Mouse (Mus musculus): ENCODE data around the gene Zfp622. TPM values are rescaled to one million over a fixed set of nuclear protein-coding genes. Genes with fewer than 3 reads are reported as not detected.

Gene Zfp622
- polyA plus RNA-seq, 1 experiment from 2014 or later, result 31.5 TPM

GRCm38 (mm10) chr15:25946482-25946881 is 37.7 kb upstream of the Zfp622 start:
- DNase-seq (ENCODE audit: low spot score) (no peak), ATAC-seq (replicated peaks; ENCODE audit: low FRiP score, low TSS enrichment, low read depth) (no peak)
- Histone ChIP-seq H3K27ac (ENCODE audit: low read depth) (no peak overlapping the region), H3K27me3 (replicated peaks; ENCODE audit: control insufficient read depth, insufficient read depth, low read length) (no peaks in the 10 kb centered on the region), H3K4me3 (ENCODE audit: low read depth, low read length) (no peak overlapping the region), H3K36me3 (ENCODE audit: control insufficient read depth, insufficient read depth, low read length) (no peaks in the 10 kb centered on the region), H3K9me3 (ENCODE audit: control insufficient read depth, low read length) (no peaks in the 10 kb centered on the region), H3K4me1 (replicated peaks; ENCODE audit: control insufficient read depth, insufficient read depth, low read length) (no peaks in the 10 kb centered on the region), H3K4me2 (ENCODE audit: low read length) (no peak overlapping the region), H3K9ac (ENCODE audit: low read length) (no peak overlapping the region)
- WGBS, result 92% methylated on average over 7 of the region's 7 CpGs

GRCm38 (mm10) chr15:25947383-25947782 is 36.8 kb upstream of the Zfp622 start:
- H3K4me1 ChIP-seq (replicated peaks; ENCODE audit: control insufficient read depth, insufficient read depth, low read length), result no peaks in the 10 kb centered on the region
- no peaks in the 10 kb centered on the region for H3K36me3 ChIP-seq (ENCODE audit: control insufficient read depth, insufficient read depth, low read length)
- ATAC-seq (replicated peaks; ENCODE audit: low FRiP score, low TSS enrichment, low read depth) (no peak), DNase-seq (ENCODE audit: low spot score) (no peak)
- 83% methylated on average over 8 of the region's 8 CpGs for WGBS
- H3K4me3 ChIP-seq (ENCODE audit: low read depth, low read length), result no peak overlapping the region
- H3K27ac ChIP-seq (ENCODE audit: low read depth), result no peak overlapping the region
- no peak overlapping the region for H3K4me2 ChIP-seq (ENCODE audit: low read length)
- H3K9me3 ChIP-seq (ENCODE audit: control insufficient read depth, low read length), result no peaks in the 10 kb centered on the region
- H3K27me3 ChIP-seq (replicated peaks; ENCODE audit: control insufficient read depth, insufficient read depth, low read length), result no peaks in the 10 kb centered on the region
- H3K9ac ChIP-seq (ENCODE audit: low read length), result no peak overlapping the region

GRCm38 (mm10) chr15:25948257-25949223 is 35.6 kb upstream of the Zfp622 start:
- H3K36me3 ChIP-seq (ENCODE audit: control insufficient read depth, insufficient read depth, low read length), result no peaks in the 10 kb centered on the region
- no peak overlapping the region for H3K4me3 ChIP-seq (ENCODE audit: low read depth, low read length)
- H3K4me1 ChIP-seq (replicated peaks; ENCODE audit: control insufficient read depth, insufficient read depth, low read length), result no peaks in the 10 kb centered on the region
- 77% methylated on average over 26 of the region's 26 CpGs for whole genome bisulfite sequencing
- H3K9me3 ChIP-seq (ENCODE audit: control insufficient read depth, low read length), result no peaks in the 10 kb centered on the region
- H3K27me3 ChIP-seq (replicated peaks; ENCODE audit: control insufficient read depth, insufficient read depth, low read length), result no peaks in the 10 kb centered on the region
- no peak overlapping the region for H3K4me2 ChIP-seq (ENCODE audit: low read length)
- no peak overlapping the region for H3K9ac ChIP-seq (ENCODE audit: low read length)
- no peak for ATAC-seq (replicated peaks; ENCODE audit: low FRiP score, low TSS enrichment, low read depth)
- no peak for DNase-seq (ENCODE audit: low spot score)
- no peak overlapping the region for H3K27ac ChIP-seq (ENCODE audit: low read depth)

GRCm38 (mm10) chr15:25949696-25950095 is 34.5 kb upstream of the Zfp622 start:
- no peaks in the 10 kb centered on the region for H3K9me3 ChIP-seq (ENCODE audit: control insufficient read depth, low read length)
- H3K27me3 ChIP-seq (replicated peaks; ENCODE audit: control insufficient read depth, insufficient read depth, low read length), result no peaks in the 10 kb centered on the region
- H3K9ac ChIP-seq (ENCODE audit: low read length), result no peak overlapping the region
- DNase-seq (ENCODE audit: low spot score) (no peak), ATAC-seq (replicated peaks; ENCODE audit: low FRiP score, low TSS enrichment, low read depth) (no peak)
- H3K36me3 ChIP-seq (ENCODE audit: control insufficient read depth, insufficient read depth, low read length), result no peaks in the 10 kb centered on the region
- no peak overlapping the region for H3K27ac ChIP-seq (ENCODE audit: low read depth)
- WGBS, result 82% methylated on average over 9 of the region's 9 CpGs
- no peak overlapping the region for H3K4me2 ChIP-seq (ENCODE audit: low read length)
- no peaks in the 10 kb centered on the region for H3K4me1 ChIP-seq (replicated peaks; ENCODE audit: control insufficient read depth, insufficient read depth, low read length)
- no peak overlapping the region for H3K4me3 ChIP-seq (ENCODE audit: low read depth, low read length)

GRCm38 (mm10) chr15:25950584-25950983 is 33.6 kb upstream of the Zfp622 start:
- H3K4me3 ChIP-seq (ENCODE audit: low read depth, low read length), result no peak overlapping the region
- H3K27me3 ChIP-seq (replicated peaks; ENCODE audit: control insufficient read depth, insufficient read depth, low read length), result no peaks in the 10 kb centered on the region
- no peaks in the 10 kb centered on the region for H3K4me1 ChIP-seq (replicated peaks; ENCODE audit: control insufficient read depth, insufficient read depth, low read length)
- DNase-seq (ENCODE audit: low spot score) (no peak), ATAC-seq (replicated peaks; ENCODE audit: low FRiP score, low TSS enrichment, low read depth) (no peak)
- H3K36me3 ChIP-seq (ENCODE audit: control insufficient read depth, insufficient read depth, low read length), result no peaks in the 10 kb centered on the region
- no peak overlapping the region for H3K27ac ChIP-seq (ENCODE audit: low read depth)
- H3K9ac ChIP-seq (ENCODE audit: low read length), result no peak overlapping the region
- no peak overlapping the region for H3K4me2 ChIP-seq (ENCODE audit: low read length)
- no peaks in the 10 kb centered on the region for H3K9me3 ChIP-seq (ENCODE audit: control insufficient read depth, low read length)
- WGBS, result 67% methylated on average over 5 of the region's 5 CpGs

GRCm38 (mm10) chr15:25951037-25951436 is 33.1 kb upstream of the Zfp622 start:
- H3K4me3 ChIP-seq (ENCODE audit: low read depth, low read length), result no peak overlapping the region
- no peaks in the 10 kb centered on the region for H3K36me3 ChIP-seq (ENCODE audit: control insufficient read depth, insufficient read depth, low read length)
- H3K4me2 ChIP-seq (ENCODE audit: low read length), result no peak overlapping the region
- H3K27ac ChIP-seq (ENCODE audit: low read depth), result no peak overlapping the region
- no peaks in the 10 kb centered on the region for H3K4me1 ChIP-seq (replicated peaks; ENCODE audit: control insufficient read depth, insufficient read depth, low read length)
- WGBS, result 60% methylated on average over 4 of the region's 4 CpGs
- no peak overlapping the region for H3K9ac ChIP-seq (ENCODE audit: low read length)
- ATAC-seq (replicated peaks; ENCODE audit: low FRiP score, low TSS enrichment, low read depth) (no peak), DNase-seq (ENCODE audit: low spot score) (no peak)
- no peaks in the 10 kb centered on the region for H3K9me3 ChIP-seq (ENCODE audit: control insufficient read depth, low read length)
- H3K27me3 ChIP-seq (replicated peaks; ENCODE audit: control insufficient read depth, insufficient read depth, low read length), result no peaks in the 10 kb centered on the region

- Histone ChIP-seq H3K36me3 (ENCODE audit: control insufficient read depth, insufficient read depth, low read length) (no peaks in the 10 kb centered on the region), H3K9me3 (ENCODE audit: control insufficient read depth, low read length) (no peaks in the 10 kb centered on the region), H3K4me1 (replicated peaks; ENCODE audit: control insufficient read depth, insufficient read depth, low read length) (0 out of 2 replicates have a peak, but pooled peaks cover 3% of the 10 kb centered on the region), H3K4me2 (ENCODE audit: low read length) (no peak overlapping the region), H3K9ac (ENCODE audit: low read length) (no peak overlapping the region), H3K27ac (ENCODE audit: low read depth) (no peak overlapping the region), H3K27me3 (replicated peaks; ENCODE audit: control insufficient read depth, insufficient read depth, low read length) (no peaks in the 10 kb centered on the region), H3K4me3 (ENCODE audit: low read depth, low read length) (no peak overlapping the region)
- ATAC-seq (replicated peaks; ENCODE audit: low FRiP score, low TSS enrichment, low read depth), result no peak
- DNase-seq (ENCODE audit: low spot score), result peak; percentile 32
- WGBS, result 74% methylated on average over 5 of the region's 5 CpGs
Observed at GRCm38 (mm10) chr15:25956001-25956400, 28.2 kb upstream of the Zfp622 start.

- DNase-seq (ENCODE audit: low spot score) (peak; percentile 31), ATAC-seq (replicated peaks; ENCODE audit: low FRiP score, low TSS enrichment, low read depth) (no peak)
- H3K4me2 ChIP-seq (ENCODE audit: low read length), result no peak overlapping the region
- 0 out of 2 replicates have a peak, but pooled peaks cover 3% of the 10 kb centered on the region for H3K4me1 ChIP-seq (replicated peaks; ENCODE audit: control insufficient read depth, insufficient read depth, low read length)
- H3K27ac ChIP-seq (ENCODE audit: low read depth), result no peak overlapping the region
- H3K36me3 ChIP-seq (ENCODE audit: control insufficient read depth, insufficient read depth, low read length), result no peaks in the 10 kb centered on the region
- H3K27me3 ChIP-seq (replicated peaks; ENCODE audit: control insufficient read depth, insufficient read depth, low read length), result no peaks in the 10 kb centered on the region
- WGBS, result 60% methylated on average over 11 of the region's 11 CpGs
- no peaks in the 10 kb centered on the region for H3K9me3 ChIP-seq (ENCODE audit: control insufficient read depth, low read length)
- no peak overlapping the region for H3K9ac ChIP-seq (ENCODE audit: low read length)
- no peak overlapping the region for H3K4me3 ChIP-seq (ENCODE audit: low read depth, low read length)
Observed at GRCm38 (mm10) chr15:25956422-25957117, 27.6 kb upstream of the Zfp622 start.
